Mouse (Mus musculus): ENCODE measurements around the gene Kifc3. TPM values are rescaled to one million over a fixed set of nuclear protein-coding genes. Genes with fewer than 3 reads are reported as not detected.

The Kifc3 gene
- total and polyA plus RNA-seq, 2 experiments, result 6.8 to 28.3 TPM

- no peak for DNase-seq (ENCODE audit: extremely low read depth, low read depth, low spot score)
- peaks cover 19% of the 10 kb centered on the region for H3K79me2 ChIP-seq (ENCODE audit: control insufficient read depth, insufficient read depth, low read length)
- H3K4me1 ChIP-seq (ENCODE audit: control insufficient read depth, insufficient read depth, low read length), result peaks cover 18% of the 10 kb centered on the region
- TF ChIP-seq POLR2A (IDR thresholded peaks at IDR 0.05; ENCODE audit: extremely low read depth, insufficient read depth, low read length), result no peak
- no peak overlapping the region for H3K4me3 ChIP-seq (ENCODE audit: insufficient read depth, low read depth, low read length)
- WGBS, result 94% methylated on average over 9 of the region's 9 CpGs
- H3K27ac ChIP-seq (replicated peaks; ENCODE audit: insufficient read depth, low read depth, low read length), result no peak overlapping the region
- peaks cover 9% of the 10 kb centered on the region; the same call in 1 of the 2 replicates for H3K36me3 ChIP-seq (ENCODE audit: control insufficient read depth, insufficient read depth, low read length)
- H3K9ac ChIP-seq (ENCODE audit: low read depth, low read length), result no peak overlapping the region
- no peaks in the 10 kb centered on the region for H3K27me3 ChIP-seq (ENCODE audit: control insufficient read depth, insufficient read depth, low read length)
These were observed 75.0 kb downstream of the Kifc3 start for GRCm38 (mm10) chr8:95127658-95128057.

- WGBS, result 93% methylated on average over 11 of the region's 11 CpGs
- peaks cover 10% of the 10 kb centered on the region; the same call in 1 of the 2 replicates for H3K36me3 ChIP-seq (ENCODE audit: control insufficient read depth, insufficient read depth, low read length)
- H3K27ac ChIP-seq (replicated peaks; ENCODE audit: insufficient read depth, low read depth, low read length), result no peak overlapping the region
- TF ChIP-seq CTCF (IDR thresholded peaks at IDR 0.05; ENCODE audit: low read depth, low read length) (no peak), POLR2A (IDR thresholded peaks at IDR 0.05; ENCODE audit: extremely low read depth, insufficient read depth, low read length) (no peak)
- H3K4me3 ChIP-seq (ENCODE audit: insufficient read depth, low read depth, low read length), result no peak overlapping the region
- H3K79me2 ChIP-seq (ENCODE audit: control insufficient read depth, insufficient read depth, low read length), result peaks cover 21% of the 10 kb centered on the region
- H3K9ac ChIP-seq (ENCODE audit: low read depth, low read length), result no peak overlapping the region
- DNase-seq (ENCODE audit: extremely low read depth, low read depth, low spot score), result no peak
- no peaks in the 10 kb centered on the region for H3K27me3 ChIP-seq (ENCODE audit: control insufficient read depth, insufficient read depth, low read length)
- H3K4me1 ChIP-seq (ENCODE audit: control insufficient read depth, insufficient read depth, low read length), result peaks cover 15% of the 10 kb centered on the region
These were observed 76.1 kb downstream of the Kifc3 start for GRCm38 (mm10) chr8:95126497-95126896.

GRCm38 (mm10) chr8:95123455-95123854, 79.2 kb downstream of the Kifc3 start:
- WGBS, result 97% methylated on average over 5 of the region's 5 CpGs

GRCm38 (mm10) chr8:95113750-95114149, 88.9 kb downstream of the Kifc3 start:
- no peak for DNase-seq (ENCODE audit: extremely low read depth, low read depth, low spot score)
- Histone ChIP-seq H3K4me3 (ENCODE audit: insufficient read depth, low read depth, low read length) (no peak overlapping the region), H3K9ac (ENCODE audit: low read depth, low read length) (no peak overlapping the region), H3K4me1 (ENCODE audit: control insufficient read depth, insufficient read depth, low read length) (no peaks in the 10 kb centered on the region), H3K79me2 (ENCODE audit: control insufficient read depth, insufficient read depth, low read length) (no peaks in the 10 kb centered on the region), H3K36me3 (ENCODE audit: control insufficient read depth, insufficient read depth, low read length) (peaks cover under 1% of the 10 kb centered on the region; the same call in 1 of the 2 replicates), H3K27ac (replicated peaks; ENCODE audit: insufficient read depth, low read depth, low read length) (no peak overlapping the region), H3K27me3 (ENCODE audit: control insufficient read depth, insufficient read depth, low read length) (no peaks in the 10 kb centered on the region)
- TF ChIP-seq CTCF (IDR thresholded peaks at IDR 0.05; ENCODE audit: low read depth, low read length) (peak; percentile 57), POLR2A (IDR thresholded peaks at IDR 0.05; ENCODE audit: extremely low read depth, insufficient read depth, low read length) (no peak)
- 82% methylated on average over 3 of the region's 3 CpGs for WGBS

More at GRCm38 (mm10) chr8:95123455-95123854, 79.2 kb downstream of the Kifc3 start:
- H3K9ac ChIP-seq (ENCODE audit: low read depth, low read length), result no peak overlapping the region
- no peaks in the 10 kb centered on the region for H3K4me1 ChIP-seq (ENCODE audit: control insufficient read depth, insufficient read depth, low read length)
- TF ChIP-seq CTCF (IDR thresholded peaks at IDR 0.05; ENCODE audit: low read depth, low read length) (peak; percentile 56; the same call in 1 of the 2 replicates), POLR2A (IDR thresholded peaks at IDR 0.05; ENCODE audit: extremely low read depth, insufficient read depth, low read length) (no peak)
- no peak overlapping the region for H3K4me3 ChIP-seq (ENCODE audit: insufficient read depth, low read depth, low read length)
- H3K79me2 ChIP-seq (ENCODE audit: control insufficient read depth, insufficient read depth, low read length), result peaks cover 24% of the 10 kb centered on the region
- no peak overlapping the region for H3K27ac ChIP-seq (replicated peaks; ENCODE audit: insufficient read depth, low read depth, low read length)
- peaks cover 11% of the 10 kb centered on the region; the same call in 1 of the 2 replicates for H3K36me3 ChIP-seq (ENCODE audit: control insufficient read depth, insufficient read depth, low read length)
- H3K27me3 ChIP-seq (ENCODE audit: control insufficient read depth, insufficient read depth, low read length), result no peaks in the 10 kb centered on the region
- DNase-seq (ENCODE audit: extremely low read depth, low read depth, low spot score), result no peak

GRCm38 (mm10) chr8:95113108-95113507, 89.5 kb downstream of the Kifc3 start:
- WGBS, result 81% methylated on average over 4 of the region's 4 CpGs

GRCm38 (mm10) chr8:95112594-95112993, 90.0 kb downstream of the Kifc3 start:
- Histone ChIP-seq H3K4me1 (ENCODE audit: control insufficient read depth, insufficient read depth, low read length) (no peaks in the 10 kb centered on the region), H3K4me3 (ENCODE audit: insufficient read depth, low read depth, low read length) (no peak overlapping the region), H3K36me3 (ENCODE audit: control insufficient read depth, insufficient read depth, low read length) (peaks cover 6% of the 10 kb centered on the region; the same call in 1 of the 2 replicates), H3K27me3 (ENCODE audit: control insufficient read depth, insufficient read depth, low read length) (no peaks in the 10 kb centered on the region), H3K27ac (replicated peaks; ENCODE audit: insufficient read depth, low read depth, low read length) (no peak overlapping the region), H3K79me2 (ENCODE audit: control insufficient read depth, insufficient read depth, low read length) (no peaks in the 10 kb centered on the region), H3K9ac (ENCODE audit: low read depth, low read length) (no peak overlapping the region)
- no peak for DNase-seq (ENCODE audit: extremely low read depth, low read depth, low spot score)
- TF ChIP-seq POLR2A (IDR thresholded peaks at IDR 0.05; ENCODE audit: extremely low read depth, insufficient read depth, low read length) (no peak), CTCF (IDR thresholded peaks at IDR 0.05; ENCODE audit: low read depth, low read length) (no peak)
- WGBS, result 54% methylated on average over 3 of the region's 3 CpGs

More at GRCm38 (mm10) chr8:95113108-95113507, 89.5 kb downstream of the Kifc3 start:
- H3K36me3 ChIP-seq (ENCODE audit: control insufficient read depth, insufficient read depth, low read length), result peaks cover 3% of the 10 kb centered on the region; the same call in 1 of the 2 replicates
- no peak overlapping the region for H3K4me3 ChIP-seq (ENCODE audit: insufficient read depth, low read depth, low read length)
- DNase-seq (ENCODE audit: extremely low read depth, low read depth, low spot score), result no peak
- no peak overlapping the region for H3K9ac ChIP-seq (ENCODE audit: low read depth, low read length)
- no peaks in the 10 kb centered on the region for H3K4me1 ChIP-seq (ENCODE audit: control insufficient read depth, insufficient read depth, low read length)
- H3K27ac ChIP-seq (replicated peaks; ENCODE audit: insufficient read depth, low read depth, low read length), result no peak overlapping the region
- no peaks in the 10 kb centered on the region for H3K79me2 ChIP-seq (ENCODE audit: control insufficient read depth, insufficient read depth, low read length)
- no peaks in the 10 kb centered on the region for H3K27me3 ChIP-seq (ENCODE audit: control insufficient read depth, insufficient read depth, low read length)
- TF ChIP-seq CTCF (IDR thresholded peaks at IDR 0.05; ENCODE audit: low read depth, low read length) (no peak), POLR2A (IDR thresholded peaks at IDR 0.05; ENCODE audit: extremely low read depth, insufficient read depth, low read length) (no peak)

Data from liver, adult 2 months (tissue).